Mouse (Mus musculus) erythroblast, embryonic 14.5 days (primary cell): Measurements from ENCODE around the gene Vps52.

ENCODE experiments used
- GATA1 ChIP-seq: IDR thresholded peaks from 2 replicates; pipeline ENCODE4 v1.6.1; 2012; ENCODE audit warnings: low read length, inconsistent platforms, mixed read lengths
- TAL1 ChIP-seq: IDR thresholded peaks from 3 replicates; pipeline ENCODE4 v1.6.1; 2012; ENCODE audit warnings: low read length, inconsistent platforms, mixed read lengths

- TF ChIP-seq TAL1: no peak
- TF ChIP-seq GATA1: no peak
Measured at GRCm38 (mm10) chr17:33991788-33992664, 36.4 kb downstream of the Vps52 start.
